ENCODE assay signal across 18 mouse cellular contexts in the genomic region with DNA sequence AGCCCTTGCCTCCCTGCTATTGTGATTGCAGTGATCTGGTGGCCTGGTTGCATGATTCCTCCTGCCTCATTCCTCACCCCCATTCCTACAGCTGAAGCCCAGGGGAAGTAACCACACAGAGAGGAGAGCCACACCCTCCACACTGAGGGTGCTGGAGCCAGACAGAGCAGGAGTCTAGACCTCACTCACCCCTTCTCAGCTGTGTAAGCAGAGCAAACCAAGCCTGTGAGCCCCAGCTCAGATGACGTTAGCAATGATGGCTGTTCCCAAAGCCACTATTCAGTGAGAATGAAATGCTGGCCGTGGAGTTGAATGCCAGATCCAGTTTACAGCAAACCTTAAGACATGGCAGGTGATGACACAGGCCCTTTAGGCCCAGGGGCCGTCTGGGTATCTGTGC.
DNase-seq lines count a peak whose midpoint lies in the region; ATAC-seq and TF ChIP-seq lines count a peak whose summit lies in the region.
"Had no signal": no experiment of that assay in that cellular context is flagged by ENCODE, and none has a peak within 500 bp of the region (broad histone marks: within the 10 kb centered on the region; RNA-seq: fewer than 3 reads in every experiment).

No protein-coding gene starts in this region.

- no peaks in the 10 kb centered on the region for H3K9me3 ChIP-seq in forebrain, embryonic 13.5 days (replicated peaks)
- H3K9me3 ChIP-seq in hindbrain, embryonic 13.5 days, result no peaks in the 10 kb centered on the region
- H3K9me3 ChIP-seq in midbrain, embryonic 15.5 days, result no peaks in the 10 kb centered on the region
- no peaks in the 10 kb centered on the region for H3K9me3 ChIP-seq in heart, embryonic 11.5 days (replicated peaks; ENCODE audit: control insufficient read depth, low read length)
- H3K9me3 ChIP-seq: heart, embryonic 10.5 days; liver, embryonic 13.5 days; neural tube, embryonic 12.5 days had no signal

- TF ChIP-seq CTCF in layer of hippocampus, adult 2 months (conservative IDR thresholded peaks at IDR 0.05), result no peak

- no peaks in the 10 kb centered on the region for H3K27me3 ChIP-seq in forebrain, embryonic 13.5 days
- no peaks in the 10 kb centered on the region for H3K27me3 ChIP-seq in hindbrain, embryonic 13.5 days
- H3K27me3 ChIP-seq in midbrain, embryonic 15.5 days (replicated peaks), result no peaks in the 10 kb centered on the region
- H3K27me3 ChIP-seq in heart, embryonic 11.5 days (ENCODE audit: control insufficient read depth, insufficient read depth, low read length), result no peaks in the 10 kb centered on the region
- H3K27me3 ChIP-seq: neural tube, embryonic 12.5 days had no signal

- DNase-seq in layer of hippocampus, adult 2 months (ENCODE audit: low spot score in 2 of 2), result no peak
- DNase-seq in layer of hippocampus, adult 9-10 months (ENCODE audit: low spot score), result no peak
- DNase-seq in thymus, postnatal 0 days (ENCODE audit: low spot score), result no peak
- DNase-seq: adrenal gland, adult 8-10 months; cerebellum, adult 18-20 months; kidney, postnatal 25 days; liver, embryonic 13.5 days; lung, adult 2 months; thymus, adult 18-20 months had no signal

- 60% methylated on average over 3 of the region's 3 CpGs for WGBS in forebrain, embryonic 13.5 days
- 54% methylated on average over 3 of the region's 3 CpGs for WGBS in hindbrain, embryonic 13.5 days
- 59% methylated on average over 3 of the region's 3 CpGs for WGBS in midbrain, embryonic 15.5 days
- 61% methylated on average over 3 of the region's 3 CpGs for WGBS in heart, embryonic 11.5 days (ENCODE audit: insufficient replicate concordance)

- H3K9ac ChIP-seq in forebrain, embryonic 13.5 days, result no peak overlapping the region
- no peak overlapping the region for H3K9ac ChIP-seq in hindbrain, embryonic 13.5 days
- H3K9ac ChIP-seq in midbrain, embryonic 15.5 days, result no peak overlapping the region
- H3K9ac ChIP-seq in heart, embryonic 11.5 days (ENCODE audit: low read depth, low read length), result no peak overlapping the region
- H3K9ac ChIP-seq: liver, embryonic 13.5 days; neural tube, embryonic 12.5 days had no signal

- no peak overlapping the region for H3K4me3 ChIP-seq in layer of hippocampus, adult 2 months
- no peak overlapping the region for H3K4me3 ChIP-seq in forebrain, embryonic 13.5 days
- H3K4me3 ChIP-seq in hindbrain, embryonic 13.5 days, result no peak overlapping the region
- no peak overlapping the region for H3K4me3 ChIP-seq in midbrain, embryonic 15.5 days
- H3K4me3 ChIP-seq in heart, embryonic 11.5 days (ENCODE audit: low read depth, low read length), result no peak overlapping the region
- H3K4me3 ChIP-seq: heart, embryonic 10.5 days; liver, embryonic 13.5 days; neural tube, embryonic 12.5 days had no signal

- H3K4me2 ChIP-seq in forebrain, embryonic 13.5 days, result no peak overlapping the region
- H3K4me2 ChIP-seq in hindbrain, embryonic 13.5 days, result no peak overlapping the region
- H3K4me2 ChIP-seq in midbrain, embryonic 15.5 days, result no peak overlapping the region
- no peak overlapping the region for H3K4me2 ChIP-seq in heart, embryonic 11.5 days
- H3K4me2 ChIP-seq: liver, embryonic 13.5 days; neural tube, embryonic 12.5 days had no signal

- H3K4me1 ChIP-seq in forebrain, embryonic 13.5 days, result peaks cover 14% of the 10 kb centered on the region
- H3K4me1 ChIP-seq in hindbrain, embryonic 13.5 days (replicated peaks), result peaks cover 15% of the 10 kb centered on the region
- peaks cover 12% of the 10 kb centered on the region for H3K4me1 ChIP-seq in midbrain, embryonic 15.5 days
- H3K4me1 ChIP-seq in heart, embryonic 11.5 days (ENCODE audit: control insufficient read depth, insufficient read depth, low read length), result no peaks in the 10 kb centered on the region
- H3K4me1 ChIP-seq: heart, embryonic 10.5 days; liver, embryonic 13.5 days had no signal

- no peaks in the 10 kb centered on the region for H3K36me3 ChIP-seq in forebrain, embryonic 13.5 days (ENCODE audit: poor library complexity, severe bottlenecking)
- no peaks in the 10 kb centered on the region for H3K36me3 ChIP-seq in hindbrain, embryonic 13.5 days
- no peaks in the 10 kb centered on the region for H3K36me3 ChIP-seq in midbrain, embryonic 15.5 days (replicated peaks)
- H3K36me3 ChIP-seq in heart, embryonic 11.5 days (ENCODE audit: control insufficient read depth, insufficient read depth, low read length), result no peaks in the 10 kb centered on the region
- H3K36me3 ChIP-seq: heart, embryonic 10.5 days; liver, embryonic 13.5 days; neural tube, embryonic 12.5 days had no signal

- peak overlapping the region; percentile 33; the same call in 1 of the 2 replicates for H3K27ac ChIP-seq in layer of hippocampus, adult 2 months
- peak overlapping the region; percentile 26 for H3K27ac ChIP-seq in forebrain, embryonic 13.5 days
- peak overlapping the region; percentile 65 for H3K27ac ChIP-seq in hindbrain, embryonic 13.5 days
- peak overlapping the region; percentile 53; the same call in 1 of the 2 replicates for H3K27ac ChIP-seq in midbrain, embryonic 15.5 days
- no peak overlapping the region for H3K27ac ChIP-seq in heart, embryonic 11.5 days (ENCODE audit: low read depth, low read length)
- H3K27ac ChIP-seq: heart, embryonic 10.5 days; liver, embryonic 13.5 days; neural tube, embryonic 12.5 days had no signal

- no peak for ATAC-seq in forebrain, embryonic 13.5 days
- ATAC-seq in hindbrain, embryonic 13.5 days (ENCODE audit: low FRiP score), result no peak
- ATAC-seq in midbrain, embryonic 15.5 days (replicated peaks), result no peak
- no peak for ATAC-seq in heart, embryonic 11.5 days (replicated peaks; ENCODE audit: insufficient number of reproducible peaks, low FRiP score, low TSS enrichment)
- ATAC-seq in erythroblast, adult 5-6 weeks (replicated peaks; ENCODE audit: low FRiP score, poor library complexity, severe bottlenecking), result no peak
- ATAC-seq: CD4-positive, CD25-positive, alpha-beta regulatory T cell, adult 4 months; intestine, embryonic 16.5 days had no signal
